Mouse (Mus musculus) Muller cell, postnatal 12 days (primary cell): ENCODE measurements at regions not wholly inside any gene's neighbourhood (a gene's known extent, or its start where the extent isn't known, plus 50 kb on each side); places are given as distances from the start of the nearest gene placed in this dataset.
A peak's percentile ranks its signal among the peaks of the same experiment; 100 is the strongest.

Experiments
- DNase-seq: peaks from one replicate; pipeline ENCODE4 v3.0.0-alpha.2; 2015; ENCODE audit errors: inconsistent ontology term

DNA sequence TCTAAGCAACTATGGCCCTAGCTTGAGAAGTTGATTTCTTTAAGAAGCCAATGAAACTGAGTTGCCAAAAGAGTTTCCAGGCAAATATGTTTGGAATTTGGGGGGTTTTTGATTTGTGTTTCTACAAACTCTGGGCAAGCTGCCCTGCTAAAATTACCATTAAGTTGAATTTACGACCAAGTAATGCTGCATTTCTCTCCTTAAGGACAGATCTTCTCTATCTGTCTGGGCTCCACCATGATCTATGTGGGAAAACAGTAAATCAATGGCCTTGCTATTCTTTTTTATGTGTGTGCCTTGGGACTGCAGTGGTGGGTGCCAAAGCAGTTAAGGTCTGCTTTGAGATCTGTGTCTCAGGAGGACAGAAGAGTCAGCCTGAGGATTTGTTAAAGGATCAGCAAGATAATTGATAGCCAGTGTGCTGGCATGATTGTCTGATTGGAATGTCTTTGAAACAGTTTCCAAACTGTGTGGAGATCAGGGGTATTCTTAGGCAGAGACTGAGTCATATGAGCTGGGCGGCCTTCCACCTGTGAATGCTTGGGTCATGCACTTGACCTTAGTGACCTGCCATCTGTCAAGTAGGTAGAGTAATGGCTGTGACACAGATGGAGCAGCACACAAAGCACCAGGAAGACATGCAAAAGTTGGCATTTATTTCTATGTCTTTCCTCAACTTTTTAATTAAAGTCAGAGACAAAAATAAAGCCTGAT, 91.1 kb upstream of the Pmch start:
- DNase-seq = peak; percentile 41

DNA sequence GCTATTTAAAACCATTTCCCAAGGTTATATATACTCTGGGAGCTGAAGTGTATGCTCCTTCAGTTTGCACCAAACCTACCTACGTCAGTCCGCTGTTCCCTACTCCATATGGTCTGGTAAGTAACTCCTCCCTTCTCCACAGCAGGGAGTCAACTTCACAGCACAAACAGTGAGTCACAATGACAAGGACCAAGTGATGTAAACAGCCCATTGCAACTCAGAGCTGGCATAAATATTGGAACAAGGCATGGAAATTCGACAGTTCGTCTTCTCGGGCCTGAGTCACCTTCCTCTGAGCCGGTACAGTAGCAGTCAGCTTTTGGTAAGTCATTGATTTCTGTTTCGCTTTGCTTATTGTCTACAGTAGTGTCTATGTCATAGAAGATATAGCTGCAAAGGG, 82.2 kb upstream of the Pmch start:
- DNase-seq = no peak

DNA sequence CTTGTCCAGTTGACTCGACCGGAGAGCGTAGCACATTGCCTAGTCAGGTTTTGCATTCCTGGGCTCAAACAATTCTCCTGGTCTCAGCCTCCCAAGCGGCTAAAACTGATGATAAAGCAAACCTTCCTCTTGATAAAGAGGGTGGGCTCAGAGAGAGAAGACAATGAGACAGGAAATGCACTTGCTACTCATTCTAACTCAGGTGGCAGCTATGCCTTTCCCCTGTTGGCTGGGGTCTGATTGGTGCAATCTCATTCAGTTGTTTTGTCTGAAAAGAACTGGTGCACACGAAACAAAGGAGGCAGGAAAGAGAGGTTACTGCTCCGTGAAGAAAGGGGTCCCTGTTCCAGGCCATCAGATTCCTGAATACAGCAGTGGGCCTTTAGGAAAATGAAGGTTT, 80.0 kb upstream of the Pmch start:
- DNase-seq = no peak

DNA sequence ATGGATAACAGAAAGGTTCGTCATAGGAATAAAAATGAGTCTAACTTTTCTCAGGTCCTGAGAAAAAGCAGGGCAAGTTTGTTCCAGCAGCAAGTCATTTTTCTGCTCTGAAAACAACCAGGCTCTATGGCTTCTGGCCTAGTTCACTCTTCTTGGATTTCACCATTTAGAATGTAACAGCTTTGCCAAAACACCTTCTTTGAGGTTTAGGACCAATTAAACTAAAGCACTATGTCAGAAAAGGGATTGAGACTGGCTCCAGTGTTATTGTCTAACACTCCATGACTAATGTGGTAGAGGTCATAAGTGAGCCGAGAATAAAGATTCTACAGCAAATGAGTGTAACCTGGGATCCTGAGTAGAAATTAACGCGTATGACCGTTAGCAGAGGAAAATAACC, 58.9 kb upstream of the Pmch start:
- peak; percentile 62 for DNase-seq
